Mouse (Mus musculus): ENCODE data around the gene Myl6b.

The Myl6b gene

GRCm38 (mm10) chr10:128498590-128498989 is at the start of gene Myl6b:
TSS of gene Myl6b (minus strand) at chr10:128498685.
- peak; percentile 92 to 95 for DNase-seq (ENCODE audit: low spot score in 2 of 2)

GRCm38 (mm10) chr10:128547361-128548032 is 49.0 kb upstream of the Myl6b start, which contains the start of gene Zc3h10:
TSS of gene Zc3h10 (minus strand) at chr10:128547774.
- DNase-seq (ENCODE audit: low spot score in 2 of 2), result peak; percentile 94 to 96

GRCm38 (mm10) chr10:128546787-128547186 is 48.3 kb upstream of the Myl6b start:
- DNase-seq (ENCODE audit: low spot score in 2 of 2), result no peak

GRCm38 (mm10) chr10:128546361-128546760 is 47.9 kb upstream of the Myl6b start:
- peak in 1 of 2 experiments; percentile 27 for DNase-seq (ENCODE audit: low spot score in 2 of 2)

- no peak for DNase-seq (ENCODE audit: low spot score in 2 of 2)
Measured at GRCm38 (mm10) chr10:128545570-128545898, 47.0 kb upstream of the Myl6b start.

GRCm38 (mm10) chr10:128544674-128545569 is 46.4 kb upstream of the Myl6b start:
- DNase-seq (ENCODE audit: low spot score in 2 of 2), result no peak

- no peak for DNase-seq (ENCODE audit: low spot score in 2 of 2)
Measured at GRCm38 (mm10) chr10:128544151-128544657, 45.7 kb upstream of the Myl6b start.

GRCm38 (mm10) chr10:128543100-128543499 is 44.6 kb upstream of the Myl6b start:
- no peak for DNase-seq (ENCODE audit: low spot score in 2 of 2)

- no peak for DNase-seq (ENCODE audit: low spot score in 2 of 2)
Measured at GRCm38 (mm10) chr10:128538340-128538870, 39.9 kb upstream of the Myl6b start.

- DNase-seq (ENCODE audit: low spot score in 2 of 2), result peak; percentile 90 to 93
Measured at GRCm38 (mm10) chr10:128536266-128536940, 37.9 kb upstream of the Myl6b start.

- no peak for DNase-seq (ENCODE audit: low spot score in 2 of 2)
Measured at GRCm38 (mm10) chr10:128535624-128536265, 37.3 kb upstream of the Myl6b start.

- DNase-seq (ENCODE audit: low spot score in 2 of 2), result no peak
Measured at GRCm38 (mm10) chr10:128535206-128535605, 36.7 kb upstream of the Myl6b start.

GRCm38 (mm10) chr10:128526366-128527356 is 28.2 kb upstream of the Myl6b start:
- no peak for DNase-seq (ENCODE audit: low spot score in 2 of 2)

- DNase-seq (ENCODE audit: low spot score in 2 of 2), result peak; percentile 80 to 89
Measured at GRCm38 (mm10) chr10:128525671-128526308, 27.3 kb upstream of the Myl6b start, which contains the start of gene Esyt1. TSS of gene Esyt1 (minus strand) at chr10:128525871.

- peak; percentile 56 to 66 for DNase-seq (ENCODE audit: low spot score in 2 of 2)
Measured at GRCm38 (mm10) chr10:128524732-128525662, 26.5 kb upstream of the Myl6b start.

GRCm38 (mm10) chr10:128524111-128524731 is 25.7 kb upstream of the Myl6b start:
- no peak for DNase-seq (ENCODE audit: low spot score in 2 of 2)

GRCm38 (mm10) chr10:128522351-128522750 is 23.9 kb upstream of the Myl6b start:
- no peak for DNase-seq (ENCODE audit: low spot score in 2 of 2)

- DNase-seq (ENCODE audit: low spot score in 2 of 2), result no peak
Measured at GRCm38 (mm10) chr10:128520591-128520990, 22.1 kb upstream of the Myl6b start.
